Mouse (Mus musculus) left cerebral cortex, adult 8-10 months (tissue): ENCODE data around the gene Cbx7. TPM values are rescaled to one million over a fixed set of nuclear protein-coding genes. Genes with fewer than 3 reads are reported as not detected.
"Not testable (repeated sequence)": the region's sequence is repeated elsewhere in the genome, so short reads cannot be mapped to it uniquely, and the experiment has no call there.

Experiments used
- DNase-seq, 2 experiments: peaks; one replicate each; pipeline ENCODE4 v3.0.0; 2022; ENCODE audit warnings: low spot score in 2 of 2
- total RNA-seq, 4 experiments: library from RNA; stranded (reverse); gene quantifications; 2 replicates each; pipeline ENCODE4 v1.2.4; 2022

Cbx7 gene
- total RNA-seq, 4 experiments from 2014 or later, result 51.4 to 59.9 (median 55.5) TPM

DNA sequence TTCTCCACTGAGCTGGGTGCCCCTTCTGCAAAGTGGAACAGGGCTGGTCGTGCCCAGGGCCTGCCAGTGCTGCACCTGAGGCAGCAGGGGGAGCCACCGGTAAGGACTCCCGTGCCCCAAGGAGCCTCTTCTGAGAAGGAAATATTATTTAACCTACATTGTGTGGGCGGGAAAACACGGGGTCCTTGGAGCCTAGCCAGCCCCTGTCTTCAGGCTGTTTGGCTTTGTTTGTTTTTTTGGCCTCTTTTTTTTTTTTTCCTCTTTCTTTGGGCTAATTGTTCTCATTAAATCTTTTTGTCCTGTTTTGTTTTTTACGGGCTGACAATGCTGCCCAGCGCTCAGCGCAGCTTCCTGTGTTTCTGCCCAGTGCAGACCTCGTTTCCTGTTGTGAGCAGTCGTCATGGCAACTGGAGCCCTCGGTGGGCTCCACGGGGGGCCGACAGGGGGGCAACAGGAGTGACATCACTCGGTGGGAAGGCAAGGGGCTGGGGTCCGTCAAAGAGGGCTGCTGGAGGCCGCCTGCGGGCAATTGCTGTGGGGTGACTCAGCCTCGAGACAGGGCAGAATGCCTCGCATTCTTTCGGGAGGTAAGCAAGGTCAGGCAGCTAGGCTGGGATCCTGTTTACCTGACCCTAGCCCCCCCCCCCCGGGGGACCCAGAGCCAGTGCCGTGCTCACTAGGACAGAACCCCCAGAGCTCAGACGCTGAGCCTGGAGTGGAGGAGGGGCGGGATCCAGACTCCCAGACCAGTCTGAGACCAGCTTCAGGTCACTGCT is 20.5 kb downstream of the Cbx7 start:
- DNase-seq, result no peak

DNA sequence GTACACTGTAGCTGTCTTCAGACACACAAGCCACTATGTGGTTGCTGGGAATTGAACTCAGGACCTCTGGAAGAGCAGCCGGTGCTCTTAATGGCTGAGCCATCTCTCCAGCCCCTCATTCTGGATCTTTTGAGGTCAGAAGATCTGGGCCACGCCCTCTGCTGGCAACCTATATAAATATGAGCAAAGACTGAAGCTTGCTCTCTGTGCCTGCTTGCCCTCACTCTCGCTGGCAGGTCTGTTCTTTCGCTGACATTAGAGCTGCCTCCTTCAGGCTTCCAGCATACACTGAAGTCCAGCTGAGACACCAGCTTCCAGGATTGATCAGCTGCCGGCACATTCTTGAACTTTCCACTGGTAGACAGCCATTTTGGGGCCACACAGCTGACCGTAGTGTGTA is 23.2 kb downstream of the Cbx7 start:
- no peak for DNase-seq

DNA sequence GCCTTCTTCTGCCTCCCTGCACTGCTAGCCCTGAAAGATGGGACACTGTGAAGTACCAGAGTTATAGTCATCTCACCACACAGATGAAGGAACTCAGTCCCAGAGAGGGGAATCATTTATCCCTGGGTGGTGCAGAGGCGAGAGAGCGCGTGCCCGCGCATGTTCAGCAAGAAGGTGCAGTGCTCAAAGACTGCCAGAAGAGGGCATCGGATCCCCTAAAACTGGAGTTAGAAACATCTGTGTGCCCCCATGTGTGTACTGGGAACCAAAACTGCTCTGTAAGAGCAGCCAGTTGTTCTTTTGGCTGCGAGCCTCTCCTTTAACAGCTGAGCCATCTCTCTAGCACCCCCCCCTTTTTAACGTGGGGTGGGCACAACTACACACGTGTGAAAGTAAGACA is 24.1 kb downstream of the Cbx7 start:
- no peak for DNase-seq

DNA sequence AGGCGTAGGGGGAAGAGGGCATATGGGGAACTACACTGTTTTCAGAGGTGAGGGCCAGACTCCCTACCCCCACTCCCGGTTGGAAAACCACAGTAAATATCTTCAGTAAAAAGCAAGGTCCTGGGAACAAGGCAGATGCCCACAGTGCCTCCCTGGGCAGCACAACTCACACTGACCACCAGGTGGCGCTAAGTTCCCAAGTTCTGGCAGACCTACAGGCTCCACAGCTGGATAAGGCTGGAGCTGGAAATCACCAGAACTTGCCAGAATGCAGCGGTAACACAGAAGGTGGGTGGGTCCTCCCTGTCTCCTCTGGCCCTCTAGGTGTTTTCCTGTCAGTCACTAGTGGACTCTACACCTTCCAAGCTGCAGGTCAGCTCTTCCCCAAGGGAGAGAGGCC is 24.9 kb downstream of the Cbx7 start:
- peak; percentile 72 to 80 for DNase-seq

DNA sequence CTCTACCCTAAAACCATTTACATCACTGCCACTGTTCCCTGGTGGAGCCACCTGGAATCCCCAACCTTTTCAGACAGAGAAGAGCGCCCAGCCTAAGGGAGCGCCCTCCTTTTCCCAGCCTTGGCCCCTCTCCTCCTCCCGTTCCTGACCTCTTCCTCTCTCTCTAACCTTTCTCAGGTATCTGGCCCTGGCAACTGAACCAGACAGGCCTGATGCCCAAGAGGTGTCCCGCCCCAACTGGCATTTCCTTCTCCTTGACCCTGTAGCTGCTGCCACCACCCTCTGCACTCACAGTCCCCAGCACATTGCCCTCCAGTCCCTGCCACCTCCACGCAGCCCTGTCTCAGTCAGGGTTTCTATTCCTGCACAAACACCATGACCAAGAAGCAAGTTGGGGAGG is 26.0 kb downstream of the Cbx7 start:
- DNase-seq, result no peak

DNA sequence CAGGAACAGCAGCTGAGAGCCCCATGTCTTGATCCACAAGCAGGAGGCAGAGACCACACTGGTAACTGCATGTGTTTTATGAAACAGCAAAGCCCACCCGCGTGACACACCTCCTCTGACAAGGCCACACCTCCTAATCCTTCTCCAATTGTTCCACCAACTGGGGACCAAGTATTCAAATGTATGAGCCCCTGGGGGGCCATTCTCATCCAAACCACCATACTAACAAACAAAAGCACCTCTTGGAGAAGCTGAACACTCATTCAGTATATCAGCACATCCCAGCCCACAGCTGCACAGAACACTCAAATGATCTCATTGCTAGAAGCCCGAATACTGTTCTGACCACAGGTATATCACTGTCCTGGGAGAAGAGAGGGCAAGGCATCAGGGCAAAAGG is 27.3 kb downstream of the Cbx7 start:
- no peak for DNase-seq

DNA sequence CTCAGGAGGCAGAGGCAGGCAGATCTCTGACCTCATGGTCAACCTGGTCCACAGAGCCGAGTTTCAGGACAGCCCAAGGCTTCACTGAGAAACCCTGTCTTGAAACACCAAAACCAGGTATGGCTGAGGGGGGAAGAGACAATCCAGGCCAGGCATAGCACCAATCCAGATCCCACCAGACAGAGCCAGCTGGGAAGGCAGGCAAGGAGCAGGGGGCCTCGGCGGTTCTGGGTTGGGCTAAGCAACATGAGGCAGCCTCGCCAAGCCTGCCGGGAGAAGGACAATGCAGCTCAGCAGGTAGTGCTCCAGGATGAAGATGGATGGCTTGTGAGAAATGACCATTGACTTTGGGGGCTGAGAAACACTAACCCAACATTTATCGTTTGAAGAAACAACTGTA is 28.4 kb downstream of the Cbx7 start:
- DNase-seq, result no peak

DNA sequence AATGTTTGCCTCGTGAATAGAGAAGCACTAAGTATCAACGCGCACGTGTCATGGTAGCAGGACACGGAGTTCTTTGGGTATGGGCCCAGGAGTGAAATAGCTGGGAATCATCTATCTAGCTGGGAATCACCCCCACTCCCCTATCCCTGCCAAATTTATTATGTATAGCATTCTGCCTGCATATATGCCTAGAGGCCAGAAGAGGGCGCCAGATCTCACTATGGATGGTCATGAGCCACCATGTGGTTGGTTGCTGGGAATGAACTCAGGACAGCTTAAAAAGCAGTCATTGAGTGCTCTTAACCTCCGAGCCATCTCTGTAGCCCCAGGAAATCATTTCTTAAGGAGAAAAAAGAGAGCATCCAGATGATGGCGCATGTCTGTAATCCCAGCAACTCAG is 30.0 kb downstream of the Cbx7 start:
- no peak for DNase-seq

DNA sequence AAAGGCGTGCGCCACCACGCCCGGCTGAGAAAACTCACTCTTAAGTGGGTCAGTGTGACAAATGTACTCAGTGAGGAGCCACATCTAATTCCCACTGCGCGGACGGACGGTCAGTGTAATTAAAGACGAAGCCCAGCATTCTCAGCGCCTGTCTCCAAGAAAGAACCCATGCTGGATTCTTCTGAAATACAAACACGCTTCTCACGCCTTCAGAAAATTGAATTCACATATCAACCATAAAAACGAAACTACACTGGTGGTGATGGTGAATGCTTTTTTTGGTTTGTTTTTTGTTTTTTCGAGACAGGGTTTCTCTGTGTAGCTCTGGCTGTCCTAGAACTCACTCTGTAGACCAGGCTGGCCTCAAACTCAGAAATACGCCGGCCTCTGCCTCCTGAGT is 31.0 kb downstream of the Cbx7 start:
- no peak for DNase-seq

DNA sequence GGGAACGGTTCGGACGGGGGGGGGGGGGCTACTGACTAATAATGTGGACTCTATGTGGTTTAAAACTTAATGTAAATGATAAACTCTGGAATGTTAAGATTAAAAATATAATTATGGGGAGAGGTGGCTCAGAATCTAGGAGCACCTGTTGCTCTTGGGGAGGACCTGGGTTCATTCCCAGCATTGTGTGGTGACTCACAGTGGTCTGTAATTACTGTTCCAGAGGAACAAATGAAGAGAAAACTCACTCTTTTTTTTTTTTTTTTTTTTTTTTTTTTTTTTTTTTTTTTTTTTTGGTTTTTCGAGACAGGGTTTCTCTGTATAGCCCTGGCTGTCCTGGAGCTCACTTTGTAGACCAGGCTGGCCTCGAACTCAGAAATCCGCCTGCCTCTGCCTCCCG is 31.4 kb downstream of the Cbx7 start:
- not testable (repeated sequence) for DNase-seq

DNA sequence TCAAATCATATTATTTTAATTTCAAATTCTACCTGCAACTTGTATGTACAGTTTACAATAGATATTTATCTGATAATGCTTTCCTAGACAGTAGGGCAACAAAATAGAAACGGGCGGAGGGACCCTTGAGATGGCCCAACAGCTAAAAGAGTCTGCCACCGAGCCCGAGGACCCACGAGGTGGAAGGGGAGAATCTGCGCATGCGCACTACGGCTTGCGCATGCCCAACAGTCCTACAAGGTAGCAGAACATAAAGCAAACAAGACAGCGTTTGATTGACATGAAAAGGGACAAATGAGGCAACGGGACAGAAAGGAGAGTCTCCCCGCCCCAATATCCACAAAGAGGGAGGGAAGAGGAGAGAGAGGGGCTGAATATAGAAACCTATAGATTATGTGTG is 31.9 kb downstream of the Cbx7 start:
- no peak for DNase-seq

DNA sequence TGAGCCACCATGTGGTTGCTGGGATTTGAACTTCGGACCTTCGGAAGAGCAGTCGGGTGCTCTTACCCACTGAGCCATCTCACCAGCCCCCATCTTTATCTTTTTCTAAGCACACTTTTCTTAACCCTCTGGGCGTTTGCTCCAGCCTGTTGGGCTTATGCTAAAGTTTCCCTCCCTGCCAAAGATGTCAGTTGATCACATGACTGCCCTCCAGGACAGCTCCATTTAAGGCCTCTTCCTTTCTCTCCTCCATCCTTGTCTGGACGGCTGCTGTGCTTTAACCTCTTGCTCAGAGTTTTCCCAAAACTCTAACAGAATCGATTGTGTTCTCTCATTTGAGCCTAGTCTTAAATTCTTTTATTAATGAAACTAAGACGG is 34.6 kb downstream of the Cbx7 start:
- no peak for DNase-seq

DNA sequence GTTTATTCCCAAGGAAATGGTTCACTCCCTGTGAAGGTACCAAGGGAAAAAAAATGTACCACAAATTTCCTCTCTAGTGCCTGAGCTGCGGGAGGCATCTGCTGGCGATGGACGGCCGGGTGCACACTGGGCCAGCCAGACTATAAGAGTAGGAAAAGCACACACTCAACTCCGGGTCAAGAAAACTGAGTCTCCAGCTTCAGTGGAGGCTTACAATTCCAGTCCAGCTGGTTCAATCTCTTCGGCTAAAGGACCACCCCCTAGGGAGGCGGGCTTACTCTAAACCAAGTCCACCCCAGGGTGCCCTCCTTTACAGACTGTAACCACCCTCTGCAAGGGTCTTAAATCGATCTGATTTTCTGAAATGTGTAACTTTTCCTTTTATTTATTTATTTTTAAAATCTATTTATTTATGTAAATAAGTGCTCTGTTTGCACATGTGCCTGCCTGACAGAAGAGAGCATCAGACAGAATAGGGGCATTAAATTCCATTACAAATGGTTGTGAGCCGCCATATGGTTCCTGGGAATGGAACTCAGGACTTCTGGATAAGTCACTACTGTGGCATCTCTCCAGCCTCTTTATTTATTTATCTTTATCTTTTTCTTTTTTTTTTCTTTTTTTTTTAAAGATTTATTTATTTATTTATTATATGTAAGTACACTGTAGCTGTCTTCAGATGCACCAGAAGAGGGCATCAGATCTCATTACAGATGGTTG is 35.1 kb downstream of the Cbx7 start:
- no peak for DNase-seq

DNA sequence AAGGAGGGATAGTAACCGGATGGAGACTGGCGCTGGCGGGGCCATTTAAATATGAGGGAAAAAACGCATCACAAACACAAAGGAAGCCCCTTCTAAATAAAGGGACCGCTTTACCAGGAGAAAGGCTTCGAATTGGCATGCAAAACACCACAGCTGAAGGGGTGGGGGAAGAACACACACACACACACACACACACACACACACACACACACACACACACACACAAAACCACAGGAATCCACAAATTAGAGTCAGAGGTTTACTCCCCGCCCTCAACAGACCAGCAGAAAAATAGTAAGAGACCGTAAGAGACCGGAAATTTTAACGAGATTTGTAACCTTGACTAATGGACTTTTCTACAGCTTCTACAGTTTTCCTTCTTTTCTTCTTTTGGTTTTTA is 36.1 kb downstream of the Cbx7 start:
- DNase-seq, result no peak

DNA sequence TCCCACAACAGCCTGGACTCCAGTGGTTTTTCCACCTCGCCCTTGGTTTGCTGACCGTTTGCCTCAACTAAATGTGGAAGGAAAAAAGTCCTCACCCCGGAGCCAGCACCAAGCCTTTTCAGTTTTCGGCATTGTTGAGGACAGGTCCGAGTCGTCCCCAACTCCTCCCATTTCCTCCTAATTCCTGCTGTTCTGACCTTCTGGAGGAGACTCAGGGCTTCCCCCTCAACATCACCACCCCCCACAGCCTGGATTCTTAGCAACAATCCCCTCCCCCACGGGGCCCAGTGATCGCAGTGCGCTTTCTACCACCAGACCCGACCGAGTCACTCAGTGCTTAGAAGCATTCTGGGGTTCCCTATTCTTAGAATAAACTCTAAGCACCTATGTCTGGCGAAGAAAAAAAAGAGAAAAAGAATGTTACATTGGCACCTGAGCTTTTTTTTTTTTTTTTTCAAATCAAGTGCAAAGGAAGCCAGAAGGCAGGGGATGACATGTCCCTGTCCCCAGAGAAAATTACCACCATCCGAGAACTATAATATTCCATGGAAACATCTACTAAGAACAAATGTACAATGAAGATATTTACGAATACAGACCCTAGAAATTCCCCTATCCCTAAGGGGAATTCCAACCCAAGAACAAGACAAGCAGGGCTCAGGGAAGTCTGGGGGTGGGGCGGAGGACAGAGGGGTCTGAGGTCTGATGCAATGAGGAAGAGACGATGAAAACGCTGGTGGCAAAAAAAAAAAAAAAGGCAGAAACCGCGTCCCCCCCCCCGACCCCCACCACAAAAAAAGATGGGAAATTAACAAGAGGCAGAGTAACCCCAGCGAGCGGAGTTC is 37.0 kb downstream of the Cbx7 start:
- DNase-seq, result no peak

DNA sequence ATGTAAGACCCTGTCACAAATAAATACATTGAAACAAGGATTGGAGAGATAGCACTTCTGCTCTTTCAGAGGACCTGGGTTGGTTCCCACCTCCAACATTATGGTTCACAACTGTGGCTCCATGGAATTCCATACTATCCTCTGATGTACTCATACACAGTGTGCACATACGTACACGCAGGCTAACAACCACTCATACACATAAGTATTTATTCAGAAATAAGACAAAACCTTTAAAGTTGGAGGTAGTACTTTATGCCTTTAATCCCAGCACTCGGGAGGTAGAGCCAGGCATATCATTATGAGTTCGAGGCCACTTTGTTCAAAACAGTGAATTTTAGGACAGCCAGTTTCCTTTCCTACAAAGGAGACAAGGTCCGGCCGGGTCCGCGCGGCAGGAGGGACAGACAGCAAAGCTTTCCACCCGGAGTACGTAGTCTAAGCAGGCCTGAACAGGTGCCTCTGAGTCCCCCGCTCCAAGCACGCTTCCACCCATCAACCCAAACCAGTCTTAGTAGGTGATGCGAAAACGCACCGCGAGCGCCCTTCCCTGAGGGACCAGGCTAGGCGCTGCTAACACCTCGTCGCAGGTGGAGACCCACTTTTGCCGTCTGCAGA is 37.8 kb downstream of the Cbx7 start:
- no peak for DNase-seq

DNA sequence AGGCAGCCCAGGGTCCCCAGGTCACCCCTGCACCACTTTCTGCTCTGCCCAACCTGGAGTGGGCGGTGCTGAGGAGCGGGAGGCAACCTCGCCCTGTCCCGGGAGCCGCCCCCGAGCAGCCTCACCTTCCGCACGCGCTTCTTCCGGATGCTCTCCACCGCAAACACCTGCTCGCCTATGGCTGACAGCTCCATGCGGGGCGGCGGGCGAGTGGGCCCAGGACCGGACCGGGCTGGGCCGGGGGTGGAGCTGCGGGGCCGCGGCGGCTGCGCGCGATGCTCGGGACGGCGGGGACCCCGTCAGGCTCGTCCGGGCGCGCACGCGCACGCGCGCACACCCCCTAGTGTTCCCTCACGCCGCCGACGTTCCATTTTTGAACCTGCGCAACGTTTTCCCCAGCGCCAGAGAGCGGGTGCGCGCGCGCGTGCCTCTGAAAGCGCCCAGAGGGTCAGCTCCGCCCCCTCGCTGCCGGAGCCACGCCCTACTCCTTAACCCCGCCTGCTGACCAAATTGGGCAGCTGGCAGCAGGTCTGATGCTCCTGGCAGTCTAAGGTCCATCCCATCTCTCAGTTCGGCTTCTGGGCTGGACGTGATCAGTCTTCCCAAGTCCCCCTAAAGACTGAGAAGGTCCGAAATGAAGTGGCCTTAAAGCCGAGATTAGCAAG is 38.5 kb downstream of the Cbx7 start:
- peak; percentile 84 to 88 for DNase-seq

DNA sequence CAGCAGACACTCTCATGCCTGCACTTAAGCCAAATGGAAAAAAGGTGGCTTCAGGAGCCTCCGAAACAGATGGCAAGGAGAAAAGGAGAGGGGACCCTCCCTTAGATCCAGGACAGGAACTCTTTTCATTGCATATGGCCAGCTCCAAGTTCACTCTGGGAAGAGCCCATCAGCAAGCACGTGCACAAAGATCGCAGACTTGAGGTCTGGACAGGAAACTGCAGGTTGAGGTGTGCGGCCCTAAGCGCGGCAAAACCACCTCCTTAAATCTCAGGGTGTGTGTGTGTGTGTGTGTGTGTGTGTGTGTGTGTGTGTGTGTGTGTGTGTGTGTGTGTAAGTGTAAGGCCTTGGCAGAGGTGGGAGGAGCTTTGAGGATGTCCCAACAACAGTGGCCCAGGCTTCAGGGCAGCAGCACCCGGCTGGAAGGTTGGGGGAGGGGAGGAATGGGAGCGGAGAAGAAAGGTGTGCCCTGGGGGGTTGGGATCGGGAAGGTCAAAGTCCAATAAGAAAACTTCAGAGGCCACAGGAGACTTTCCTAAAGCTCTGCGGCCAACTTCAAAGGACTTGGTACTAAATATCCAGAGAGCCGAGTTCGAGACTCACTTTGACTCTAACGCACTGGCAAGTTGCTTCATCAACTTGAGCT is 39.3 kb downstream of the Cbx7 start:
- no peak for DNase-seq

DNA sequence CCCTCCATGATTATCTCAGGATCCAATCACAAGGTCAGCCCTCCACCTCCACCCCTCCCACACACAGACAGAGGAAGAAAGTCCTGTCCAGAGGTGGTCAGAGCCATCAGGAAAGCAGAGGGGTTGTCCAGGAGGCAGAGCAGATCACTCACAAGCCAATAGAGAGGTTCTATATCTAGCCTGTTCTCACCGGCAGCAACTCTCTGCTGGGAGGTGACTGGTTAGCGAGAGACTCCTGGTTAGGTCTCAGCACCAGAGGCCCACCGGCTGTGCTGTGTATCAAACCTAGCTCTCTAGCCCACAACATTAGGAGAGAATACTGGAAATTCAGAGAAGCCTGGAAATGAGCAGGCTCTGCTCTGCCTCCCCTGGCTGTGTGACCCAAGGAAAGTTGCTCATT is 41.2 kb downstream of the Cbx7 start:
- DNase-seq, result no peak

DNA sequence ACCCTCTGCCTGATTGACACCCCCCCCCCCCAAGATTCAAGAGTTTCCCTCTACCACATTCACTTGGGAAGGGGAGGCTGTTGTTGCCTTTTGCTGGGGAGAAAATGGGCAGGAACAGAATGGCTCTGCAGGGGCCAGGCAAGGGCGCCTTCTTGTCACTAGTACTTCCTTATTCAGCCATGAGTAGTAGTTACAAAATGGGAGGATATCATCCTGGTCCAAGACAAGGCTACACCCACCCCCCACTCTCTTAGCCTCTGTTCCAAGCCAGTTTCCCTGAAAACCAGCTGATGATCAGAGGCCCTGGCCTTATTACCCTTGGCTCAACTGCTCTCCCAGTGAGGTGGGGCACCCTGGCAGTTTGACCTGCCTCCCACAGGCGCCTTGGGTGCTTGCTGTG is 42.2 kb downstream of the Cbx7 start:
- DNase-seq, result no peak

DNA sequence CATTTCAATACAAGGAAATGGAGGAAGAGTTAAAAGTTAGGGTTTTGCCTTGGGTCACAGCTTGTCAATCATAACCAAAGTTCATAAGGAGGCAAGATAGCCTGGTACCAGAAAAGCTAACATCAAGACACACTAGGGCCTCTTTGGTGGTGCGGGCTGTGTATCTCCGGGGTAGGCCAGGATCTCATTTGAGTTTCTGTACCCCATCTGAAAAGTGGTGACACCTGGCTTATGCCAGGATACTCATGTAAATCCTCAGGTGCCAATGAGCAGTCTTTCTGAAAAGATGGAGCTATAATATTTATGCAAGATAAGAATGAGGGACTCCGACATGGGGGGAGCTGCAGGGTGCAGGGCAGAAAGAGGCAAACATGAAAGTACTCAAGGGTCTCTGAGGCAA is 42.6 kb downstream of the Cbx7 start:
- no peak for DNase-seq
